Mouse (Mus musculus) left cerebral cortex, postnatal 10 days (tissue): ENCODE measurements around the gene Naa80. TPM values are rescaled to one million over a fixed set of nuclear protein-coding genes. Genes with fewer than 3 reads are reported as not detected.
A peak's percentile ranks its signal among the peaks of the same experiment; 100 is the strongest.
"Not testable (repeated sequence)": the region's sequence is repeated elsewhere in the genome, so short reads cannot be mapped to it uniquely, and the experiment has no call there.

Source experiments
- DNase-seq, 2 experiments: peaks; one replicate each; pipeline ENCODE4 v3.0.0; 2021 to 2022; ENCODE audit warnings: low spot score in 2 of 2, mixed read lengths in 1 of 2; ENCODE audit errors: extremely low spot score in 1 of 2
- intact Hi-C: fragments of 180-260 bp; cut with DNase I; formaldehyde crosslinking; loops from one replicate; pipeline ENCODE4 v1.15.1; 2025
- total RNA-seq, 2 experiments: library from RNA; stranded (reverse); gene quantifications; 2 replicates each; pipeline ENCODE4 v1.2.3; 2021

The Naa80 gene
- total RNA-seq, 2 experiments from 2014 or later = 9.3 to 9.8 TPM

GRCm38 (mm10) chr9:107548820-107549219 is 29.9 kb upstream of the Naa80 start:
- intact Hi-C loops = no loop called here
- no peak for DNase-seq

- intact Hi-C loops = no loop called here
- DNase-seq = no peak
Measured at GRCm38 (mm10) chr9:107549297-107550074, 29.2 kb upstream of the Naa80 start.

- no peak for DNase-seq
- intact Hi-C loops = no loop called here
Measured at GRCm38 (mm10) chr9:107550491-107551116, 28.1 kb upstream of the Naa80 start.

- peak in 1 of 2 experiments; percentile 73 for DNase-seq
- intact Hi-C loops = no loop called here
Measured at GRCm38 (mm10) chr9:107551117-107551889, 27.4 kb upstream of the Naa80 start, which contains the start of gene Rassf1. TSS of gene Rassf1 (plus strand) at chr9:107551555.

GRCm38 (mm10) chr9:107551890-107552355 is 26.8 kb upstream of the Naa80 start:
- intact Hi-C loops = no loop called here

GRCm38 (mm10) chr9:107552690-107553393 is 25.8 kb upstream of the Naa80 start:
- intact Hi-C loops = no loop called here
- no peak for DNase-seq

More at GRCm38 (mm10) chr9:107551890-107552355, 26.8 kb upstream of the Naa80 start:
- no peak for DNase-seq

- intact Hi-C loops = no loop called here
- peak in 1 of 2 experiments; percentile 59 for DNase-seq
Measured at GRCm38 (mm10) chr9:107553541-107554318, 25.0 kb upstream of the Naa80 start.

GRCm38 (mm10) chr9:107554319-107554825 is 24.3 kb upstream of the Naa80 start:
- intact Hi-C loops = no loop called here
- DNase-seq = peak; percentile 92 to 96

- peak in 1 of 2 experiments; percentile 75 for DNase-seq
- intact Hi-C loops = no loop called here
Measured at GRCm38 (mm10) chr9:107555031-107555457, 23.6 kb upstream of the Naa80 start.

GRCm38 (mm10) chr9:107555701-107556100 is 23.0 kb upstream of the Naa80 start:
- intact Hi-C loops = no loop called here
- no peak for DNase-seq

GRCm38 (mm10) chr9:107556346-107556745 is 22.3 kb upstream of the Naa80 start:
- DNase-seq = no peak
- intact Hi-C loops = no loop called here

GRCm38 (mm10) chr9:107563029-107563581 is 15.6 kb upstream of the Naa80 start, which contains the start of gene Tusc2:
TSS of gene Tusc2 (plus strand) at chr9:107563255.
- peak; percentile 95 to 96 for DNase-seq
- intact Hi-C loops = no loop called here

- intact Hi-C loops, DNase-seq: not testable (repeated sequence)
Measured at GRCm38 (mm10) chr9:107565556-107565955, 13.1 kb upstream of the Naa80 start.

GRCm38 (mm10) chr9:107566041-107566709 is 12.5 kb upstream of the Naa80 start:
- intact Hi-C loops = no loop called here

GRCm38 (mm10) chr9:107566855-107567254 is 11.8 kb upstream of the Naa80 start:
- DNase-seq = peak in 1 of 2 experiments; percentile 74
- intact Hi-C loops = no loop called here

More at GRCm38 (mm10) chr9:107566041-107566709, 12.5 kb upstream of the Naa80 start:
- peak; percentile 65 to 89 for DNase-seq

- intact Hi-C loops = no loop called here
- peak in 1 of 2 experiments; percentile 73 for DNase-seq
Measured at GRCm38 (mm10) chr9:107567702-107568319, 10.9 kb upstream of the Naa80 start, which contains the start of gene Hyal2. TSS of gene Hyal2 (plus strand) at chr9:107567945.
